Mouse (Mus musculus): Measurements from ENCODE around the gene Ovol1. TPM values are rescaled to one million over a fixed set of nuclear protein-coding genes. Genes with fewer than 3 reads are reported as not detected.

The Ovol1 gene
- total and polyA plus RNA-seq, 3 experiments, result not detected

- H3K4me2 ChIP-seq (ENCODE audit: insufficient read depth, low read depth, poor library complexity, severe bottlenecking), result no peak overlapping the region
- no peaks in the 10 kb centered on the region for H3K9me3 ChIP-seq (replicated peaks; ENCODE audit: low read length)
- no peak overlapping the region for H3K27ac ChIP-seq (ENCODE audit: insufficient read depth, low read depth)
- H3K9ac ChIP-seq (ENCODE audit: insufficient read depth, low read depth), result no peak overlapping the region
- 0 out of 2 replicates have a peak, but pooled peaks cover 5% of the 10 kb centered on the region for H3K79me2 ChIP-seq (replicated peaks; ENCODE audit: control insufficient read depth, extremely low read depth, insufficient read depth, poor library complexity, severe bottlenecking)
- peaks cover 2% of the 10 kb centered on the region for H3K27me3 ChIP-seq (replicated peaks)
- peaks cover 7 to 14% of the 10 kb centered on the region in 2 experiments for H3K4me1 ChIP-seq (ENCODE audit: control insufficient read depth in 1 of 2, insufficient read depth in 2 of 2)
- peaks cover 26 to 34% of the 10 kb centered on the region in 2 experiments for H3K36me3 ChIP-seq (replicated peaks in 1 of 2; ENCODE audit: control insufficient read depth in 1 of 2, insufficient read depth in 1 of 2, low read length in 1 of 2)
- in situ Hi-C loops (cut with MboI; ENCODE audit: low pct_ligation_motif_present, low pct_unique_long_range_greater_than_20kb, low sequenced_read_pairs) (no loop called here), dilution Hi-C loops (cut with MboI; ENCODE audit: extremely low pct_ligation_motif_present, extremely low pct_unique_long_range_greater_than_20kb, low sequenced_read_pairs) (no loop called here)
- no peak overlapping the region for H3K4me3 ChIP-seq (replicated peaks in 1 of 3; ENCODE audit: low read depth in 2 of 3, low read length in 2 of 3, poor library complexity in 1 of 3)
- TF ChIP-seq ZMIZ1 (IDR thresholded peaks at IDR 0.05; ENCODE audit: low read depth, low read length) (no peak), MYC (IDR thresholded peaks at IDR 0.05; ENCODE audit: low read depth, low read length) (no peak), CTCF (conservative IDR thresholded peaks at IDR 0.05 in 1 of 2, IDR thresholded peaks at IDR 0.05 in 1 of 2; ENCODE audit: low read depth in 2 of 2, low read length in 2 of 2) (no peak), USF2 (conservative IDR thresholded peaks at IDR 0.05; ENCODE audit: low read depth, low read length) (no peak), MEF2A (IDR thresholded peaks at IDR 0.05; ENCODE audit: borderline replicate concordance, low read depth, low read length) (no peak), CHD2 (IDR thresholded peaks at IDR 0.05; ENCODE audit: low read length) (no peak), TBP (conservative IDR thresholded peaks at IDR 0.05; ENCODE audit: low read depth, low read length) (no peak), IRF4 (IDR thresholded peaks at IDR 0.05; ENCODE audit: low read depth, low read length) (no peak)
- no peak for DNase-seq (ENCODE audit: extremely low read depth)
These were observed 11.4 kb upstream of the Ovol1 start for GRCm38 (mm10) chr19:5571831-5572230.

GRCm38 (mm10) chr19:5570353-5571246 is 10.2 kb upstream of the Ovol1 start:
- H3K4me2 ChIP-seq (ENCODE audit: insufficient read depth, low read depth, poor library complexity, severe bottlenecking), result no peak overlapping the region
- no peak overlapping the region for H3K27ac ChIP-seq (ENCODE audit: insufficient read depth, low read depth)

GRCm38 (mm10) chr19:5569521-5569920 is 9.1 kb upstream of the Ovol1 start:
- peaks cover 24% of the 10 kb centered on the region for H3K27me3 ChIP-seq (replicated peaks)
- TF ChIP-seq KAT2A (IDR thresholded peaks at IDR 0.05; ENCODE audit: insufficient replicate concordance, low read length) (no peak), ZNF384 (IDR thresholded peaks at IDR 0.05; ENCODE audit: low read depth, low read length) (no peak)
- H3K9ac ChIP-seq (ENCODE audit: insufficient read depth, low read depth), result no peak overlapping the region
- no peaks in the 10 kb centered on the region for H3K9me3 ChIP-seq (replicated peaks; ENCODE audit: low read length)
- peaks cover 26 to 34% of the 10 kb centered on the region in 2 experiments for H3K36me3 ChIP-seq (replicated peaks in 1 of 2; ENCODE audit: control insufficient read depth in 1 of 2, insufficient read depth in 1 of 2, low read length in 1 of 2)
- no peak overlapping the region for H3K27ac ChIP-seq (ENCODE audit: insufficient read depth, low read depth)
- dilution Hi-C loops (cut with MboI; ENCODE audit: extremely low pct_ligation_motif_present, extremely low pct_unique_long_range_greater_than_20kb, low sequenced_read_pairs) (no loop called here), in situ Hi-C loops (cut with MboI; ENCODE audit: low pct_ligation_motif_present, low pct_unique_long_range_greater_than_20kb, low sequenced_read_pairs) (no loop called here)
- DNase-seq (ENCODE audit: extremely low read depth), result no peak
- H3K4me3 ChIP-seq (replicated peaks in 1 of 3; ENCODE audit: low read depth in 2 of 3, low read length in 2 of 3, poor library complexity in 1 of 3), result no peak overlapping the region
- H3K79me2 ChIP-seq (replicated peaks; ENCODE audit: control insufficient read depth, extremely low read depth, insufficient read depth, poor library complexity, severe bottlenecking), result 0 out of 2 replicates have a peak, but pooled peaks cover 5% of the 10 kb centered on the region
- H3K4me1 ChIP-seq (ENCODE audit: control insufficient read depth in 1 of 2, insufficient read depth in 2 of 2), result peaks cover 7 to 22% of the 10 kb centered on the region in 2 experiments
- no peak overlapping the region for H3K4me2 ChIP-seq (ENCODE audit: insufficient read depth, low read depth, poor library complexity, severe bottlenecking)

More at GRCm38 (mm10) chr19:5570353-5571246, 10.2 kb upstream of the Ovol1 start:
- H3K9me3 ChIP-seq (replicated peaks; ENCODE audit: low read length), result no peaks in the 10 kb centered on the region
- peaks cover 15% of the 10 kb centered on the region for H3K27me3 ChIP-seq (replicated peaks)
- in situ Hi-C loops (cut with MboI; ENCODE audit: low pct_ligation_motif_present, low pct_unique_long_range_greater_than_20kb, low sequenced_read_pairs) (no loop called here), dilution Hi-C loops (cut with MboI; ENCODE audit: extremely low pct_ligation_motif_present, extremely low pct_unique_long_range_greater_than_20kb, low sequenced_read_pairs) (no loop called here)
- no peak overlapping the region for H3K4me3 ChIP-seq (replicated peaks in 1 of 3; ENCODE audit: low read depth in 2 of 3, low read length in 2 of 3, poor library complexity in 1 of 3)
- DNase-seq (ENCODE audit: extremely low read depth), result no peak
- TF ChIP-seq TBP (conservative IDR thresholded peaks at IDR 0.05; ENCODE audit: low read depth, low read length), result no peak
- no peak for TF ChIP-seq PAX5 (IDR thresholded peaks at IDR 0.05; ENCODE audit: low read length)
- H3K9ac ChIP-seq (ENCODE audit: insufficient read depth, low read depth), result no peak overlapping the region
- H3K4me1 ChIP-seq (ENCODE audit: control insufficient read depth in 1 of 2, insufficient read depth in 2 of 2), result peaks cover 7 to 22% of the 10 kb centered on the region in 2 experiments
- peaks cover 26 to 34% of the 10 kb centered on the region in 2 experiments for H3K36me3 ChIP-seq (replicated peaks in 1 of 2; ENCODE audit: control insufficient read depth in 1 of 2, insufficient read depth in 1 of 2, low read length in 1 of 2)
- H3K79me2 ChIP-seq (replicated peaks; ENCODE audit: control insufficient read depth, extremely low read depth, insufficient read depth, poor library complexity, severe bottlenecking), result 0 out of 2 replicates have a peak, but pooled peaks cover 5% of the 10 kb centered on the region
